Mouse (Mus musculus) T-helper 17 cell (primary cell): ENCODE measurements at regions not wholly inside any gene's neighbourhood (a gene's known extent, or its start where the extent isn't known, plus 50 kb on each side); places are given as distances from the start of the nearest gene placed in this dataset.

Experiments used
- in situ Hi-C, 2 experiments: fragments of 300-600 bp; cut with MboI, MseI; formaldehyde crosslinking; loops; 1 replicate in 1 of 2; 2 replicates in 1 of 2; pipeline ENCODE4 v1.15.1; 2025; ENCODE audit warnings: high pct_unique_total_duplicates in 2 of 2

DNA sequence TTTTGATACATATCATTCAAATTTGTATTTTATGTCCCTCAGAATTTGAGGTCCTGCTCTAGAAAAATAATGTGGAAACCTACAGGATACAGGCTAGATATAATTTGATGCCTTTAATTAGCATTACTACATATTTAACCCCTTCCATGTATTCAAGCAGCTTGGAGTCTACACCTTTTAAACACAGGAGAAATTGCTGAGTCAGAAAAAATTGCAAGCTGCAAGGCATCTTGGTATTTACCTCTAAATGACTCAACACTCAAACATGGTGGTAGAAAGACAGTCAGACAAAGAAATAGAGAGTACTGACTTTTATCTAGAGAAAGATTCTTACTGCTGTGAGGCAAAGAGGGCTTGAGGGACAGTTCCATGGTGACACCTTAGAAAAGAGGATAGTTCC lies 565.4 kb upstream of the Adgra3 start:
- in situ Hi-C loops, result loop anchor here in 1 of 2 experiments (10.0 kb wide), 1 partner anchor 1459 kb away; no protein-coding TSS in a partner anchor
